Mouse (Mus musculus) intestine, embryonic 15.5 days (tissue): Measurements from ENCODE around the gene Insr. TPM values are rescaled to one million over a fixed set of nuclear protein-coding genes. Genes with fewer than 3 reads are reported as not detected.
A peak's percentile ranks its signal among the peaks of the same experiment; 100 is the strongest.

ENCODE experiments used
- ATAC-seq: fragments of 200-750 bp; cut with Nextera tagmentation; 2 replicates; pipeline ENCODE4 v1.8.0; 2017; ENCODE audit warnings: moderate TSS enrichment, moderate library complexity
- H3K27ac ChIP-seq: fragments of 300-500 bp; sonication (generic); 2 replicates; pipeline ENCODE4 v1.5.1; 2015; ENCODE audit warnings: mild to moderate bottlenecking, inconsistent platforms
- H3K27me3 ChIP-seq: fragments of 300-500 bp; sonication (generic); replicated peaks from 2 replicates; pipeline ENCODE4 v1.6.1; 2015; ENCODE audit warnings: inconsistent platforms
- H3K36me3 ChIP-seq: fragments of 300-500 bp; sonication (generic); 2 replicates; pipeline ENCODE4 v1.6.1; 2015; ENCODE audit warnings: inconsistent platforms
- H3K4me1 ChIP-seq: fragments of 300-500 bp; sonication (generic); replicated peaks from 2 replicates; pipeline ENCODE4 v1.6.1; 2015; ENCODE audit warnings: inconsistent platforms
- H3K4me2 ChIP-seq: fragments of 300-500 bp; sonication (generic); replicated peaks from 2 replicates; pipeline ENCODE4 v1.6.1; 2015; ENCODE audit warnings: mild to moderate bottlenecking, inconsistent platforms
- H3K4me3 ChIP-seq: fragments of 300-500 bp; sonication (generic); replicated peaks from 2 replicates; pipeline ENCODE4 v1.5.1; 2015; ENCODE audit warnings: inconsistent platforms
- H3K9ac ChIP-seq: fragments of 300-500 bp; sonication (generic); 2 replicates; pipeline ENCODE4 v1.6.1; 2015; ENCODE audit warnings: inconsistent platforms
- H3K9me3 ChIP-seq: fragments of 300-500 bp; sonication (generic); 2 replicates; pipeline ENCODE4 v1.6.1; 2016; ENCODE audit warnings: inconsistent platforms
- WGBS: fragments of 180-500 bp; shearing (Covaris S2); methylation state at CpG from one replicate; pipeline ENCODE4 v1.1.7; 2015; 5-methylcytosine and 5-hydroxymethylcytosine counted together
- polyA plus RNA-seq: library from polyadenylated mRNA; unstranded; fragments of >200 nt; fragmentation: Nextera tagmentation; extraction: Ambion mirVana; gene quantifications from 2 replicates; pipeline ENCODE4 v1.2.1, GENCODE M21; 2015

Gene Insr
- polyA plus RNA-seq, 1 experiment from 2014 or later, result 31.8 TPM

DNA sequence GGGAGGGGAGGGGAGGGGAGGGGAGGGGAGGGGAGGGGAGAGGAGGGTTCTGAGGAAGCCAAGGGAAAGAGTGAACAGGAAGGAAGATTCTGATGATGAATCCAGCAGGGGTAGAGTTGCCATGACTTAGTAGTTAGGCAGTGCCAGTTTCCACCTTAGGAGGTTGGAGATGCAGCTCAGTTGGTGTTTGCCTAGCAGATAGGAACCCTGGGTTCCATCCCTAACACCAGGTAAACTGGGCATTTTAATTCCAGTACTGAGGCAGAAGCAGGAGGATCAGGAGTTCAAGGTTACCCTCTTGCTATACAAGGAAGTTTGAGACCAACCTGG lies 56.8 kb downstream of the Insr start:
- Histone ChIP-seq H3K4me2 (no peak overlapping the region), H3K9ac (no peak overlapping the region), H3K4me1 (peaks cover 18% of the 10 kb centered on the region; the same call in 1 of the 2 replicates), H3K36me3 (no peaks in the 10 kb centered on the region), H3K27ac (0 out of 2 replicates have a peak overlapping the region, but pooled peaks have one; percentile 14), H3K27me3 (no peaks in the 10 kb centered on the region), H3K9me3 (no peaks in the 10 kb centered on the region), H3K4me3 (no peak overlapping the region)
- ATAC-seq, result no peak

GRCm38 (mm10) chr8:3221960-3222635 lies 57.3 kb downstream of the Insr start:
- no peaks in the 10 kb centered on the region for H3K27me3 ChIP-seq
- no peak for ATAC-seq
- peak overlapping the region; percentile 84 for H3K4me2 ChIP-seq
- peak overlapping the region; percentile 55 for H3K4me3 ChIP-seq
- peak overlapping the region; percentile 89 for H3K27ac ChIP-seq
- peak overlapping the region; percentile 67; the same call in 1 of the 2 replicates for H3K9ac ChIP-seq
- H3K36me3 ChIP-seq, result no peaks in the 10 kb centered on the region
- H3K4me1 ChIP-seq, result peaks cover 18% of the 10 kb centered on the region; the same call in 1 of the 2 replicates
- 64% methylated on average over 6 of the region's 6 CpGs for WGBS
- H3K9me3 ChIP-seq, result no peaks in the 10 kb centered on the region

GRCm38 (mm10) chr8:3221047-3221959 lies 58.1 kb downstream of the Insr start:
- Histone ChIP-seq H3K36me3 (no peaks in the 10 kb centered on the region), H3K4me3 (peak overlapping the region; percentile 55), H3K9me3 (no peaks in the 10 kb centered on the region), H3K4me2 (peak overlapping the region; percentile 84), H3K4me1 (peaks cover 24% of the 10 kb centered on the region), H3K27me3 (no peaks in the 10 kb centered on the region), H3K27ac (peak overlapping the region; percentile 89), H3K9ac (peak overlapping the region; percentile 67)
- 1% methylated on average over 43 of the region's 43 CpGs for WGBS
- ATAC-seq, result peak; percentile 98

- WGBS, result 3% methylated on average over 9 of the region's 9 CpGs
- ATAC-seq, result peak; percentile 54
Observed at GRCm38 (mm10) chr8:3220502-3220901, 58.9 kb downstream of the Insr start.

DNA sequence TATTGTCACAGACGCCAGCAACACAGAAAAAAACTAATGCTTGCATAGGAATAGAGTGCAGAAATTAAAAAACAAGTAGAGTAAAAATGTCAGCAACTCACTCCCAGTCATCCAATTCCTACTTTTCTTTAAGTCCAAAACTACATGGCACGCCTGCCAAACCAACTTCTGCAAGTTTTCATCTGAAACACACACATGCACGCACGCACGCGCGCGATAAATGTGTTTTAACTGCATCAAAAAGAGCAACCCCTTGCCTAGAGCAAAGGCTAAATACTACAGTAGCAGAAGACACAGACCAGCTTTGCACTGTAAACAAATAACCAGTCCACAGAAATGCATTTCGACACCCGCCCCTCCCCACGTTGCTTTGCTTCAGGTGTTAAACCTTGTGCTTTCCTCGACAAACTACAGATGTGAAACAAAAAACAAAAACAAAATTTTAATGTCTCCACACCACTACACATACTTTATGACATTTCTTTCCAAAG lies 59.5 kb downstream of the Insr start:
- 74% methylated on average over 12 of the region's 12 CpGs for WGBS

More at GRCm38 (mm10) chr8:3220502-3220901, 58.9 kb downstream of the Insr start:
- Histone ChIP-seq H3K27me3 (no peaks in the 10 kb centered on the region), H3K9ac (peak overlapping the region; percentile 67; the same call in 1 of the 2 replicates), H3K36me3 (no peaks in the 10 kb centered on the region), H3K27ac (peak overlapping the region; percentile 73), H3K4me3 (peak overlapping the region; percentile 55), H3K4me2 (peak overlapping the region; percentile 84), H3K4me1 (peaks cover 28% of the 10 kb centered on the region), H3K9me3 (no peaks in the 10 kb centered on the region)

DNA sequence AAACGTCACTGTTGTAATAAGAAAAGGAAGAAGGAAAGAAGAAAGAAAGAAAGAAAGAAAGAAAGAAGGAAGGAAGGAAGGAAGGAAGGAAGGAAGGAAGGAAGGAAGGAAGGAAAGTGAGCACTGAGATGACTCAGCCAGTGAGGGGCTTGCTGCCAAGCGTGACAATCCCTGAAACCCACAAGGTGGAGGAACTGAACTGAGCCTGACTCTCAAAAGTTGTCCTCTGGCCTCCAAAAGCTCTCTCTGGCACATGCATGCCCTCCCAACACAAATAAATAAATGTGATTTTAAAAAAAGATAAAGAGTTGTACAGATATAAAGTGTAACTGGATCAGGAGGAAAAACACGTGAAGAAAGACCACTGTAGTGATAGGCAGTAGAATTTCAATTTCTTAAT lies 60.2 kb downstream of the Insr start:
- Histone ChIP-seq H3K9ac (no peak overlapping the region), H3K4me1 (peaks cover 35% of the 10 kb centered on the region), H3K36me3 (no peaks in the 10 kb centered on the region), H3K9me3 (no peaks in the 10 kb centered on the region), H3K4me2 (no peak overlapping the region), H3K4me3 (no peak overlapping the region), H3K27ac (no peak overlapping the region), H3K27me3 (no peaks in the 10 kb centered on the region)
- 67% methylated on average over 3 of the region's 3 CpGs for WGBS
- ATAC-seq, result no peak

More for the DNA sequence above, 59.5 kb downstream of the Insr start:
- Histone ChIP-seq H3K4me2 (peak overlapping the region; percentile 84; the same call in 1 of the 2 replicates), H3K9me3 (no peaks in the 10 kb centered on the region), H3K4me3 (no peak overlapping the region), H3K36me3 (no peaks in the 10 kb centered on the region), H3K9ac (no peak overlapping the region), H3K27ac (peak overlapping the region; percentile 73), H3K27me3 (no peaks in the 10 kb centered on the region), H3K4me1 (peaks cover 33% of the 10 kb centered on the region)
- no peak for ATAC-seq

- 71% methylated on average over 4 of the region's 4 CpGs for WGBS
- Histone ChIP-seq H3K27me3 (no peaks in the 10 kb centered on the region), H3K4me3 (no peak overlapping the region), H3K4me2 (no peak overlapping the region), H3K4me1 (peaks cover 29% of the 10 kb centered on the region), H3K36me3 (no peaks in the 10 kb centered on the region), H3K9ac (no peak overlapping the region), H3K9me3 (no peaks in the 10 kb centered on the region), H3K27ac (0 out of 2 replicates have a peak overlapping the region, but pooled peaks have one; percentile 32)
- no peak for ATAC-seq
Observed at GRCm38 (mm10) chr8:3216541-3217092, 62.8 kb downstream of the Insr start.

- no peaks in the 10 kb centered on the region for H3K9me3 ChIP-seq
- no peak overlapping the region for H3K4me3 ChIP-seq
- H3K27me3 ChIP-seq, result no peaks in the 10 kb centered on the region
- 0 out of 2 replicates have a peak overlapping the region, but pooled peaks have one; percentile 9 for H3K4me2 ChIP-seq
- peak overlapping the region; percentile 72; the same call in 1 of the 2 replicates for H3K27ac ChIP-seq
- H3K36me3 ChIP-seq, result no peaks in the 10 kb centered on the region
- no peak overlapping the region for H3K9ac ChIP-seq
- peaks cover 26% of the 10 kb centered on the region for H3K4me1 ChIP-seq
- peak; percentile 75 for ATAC-seq
Observed at GRCm38 (mm10) chr8:3215561-3215960, 63.9 kb downstream of the Insr start.

GRCm38 (mm10) chr8:3214601-3215000 lies 64.8 kb downstream of the Insr start:
- ATAC-seq, result no peak
- no peak overlapping the region for H3K27ac ChIP-seq
- no peak overlapping the region for H3K9ac ChIP-seq
- H3K36me3 ChIP-seq, result no peaks in the 10 kb centered on the region
- no peak overlapping the region for H3K4me3 ChIP-seq
- 88% methylated on average over 1 of the region's 1 CpGs for WGBS
- H3K4me2 ChIP-seq, result no peak overlapping the region
- peaks cover 18% of the 10 kb centered on the region for H3K4me1 ChIP-seq
- H3K27me3 ChIP-seq, result no peaks in the 10 kb centered on the region
- no peaks in the 10 kb centered on the region for H3K9me3 ChIP-seq

DNA sequence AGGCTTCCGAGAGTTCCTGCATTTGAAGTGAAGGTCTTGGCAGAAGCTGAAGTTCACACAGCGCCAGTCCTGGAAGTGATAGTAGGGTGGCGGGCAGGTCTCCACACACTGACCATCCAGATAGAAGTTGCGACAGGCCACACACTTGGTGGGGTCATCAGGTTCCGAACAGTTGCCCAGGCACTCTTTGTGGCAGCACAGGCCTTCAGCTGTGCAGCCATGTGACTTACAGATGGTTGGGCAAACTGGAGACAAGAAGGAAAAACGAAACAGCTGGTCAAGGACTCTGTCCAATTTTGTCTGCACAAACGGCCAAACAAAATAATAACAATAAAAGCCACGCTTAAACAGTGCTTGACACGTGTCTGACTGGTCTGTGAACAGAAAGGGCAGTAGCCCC lies 68.0 kb downstream of the Insr start:
- H3K4me3 ChIP-seq, result no peak overlapping the region
- WGBS, result 69% methylated on average over 9 of the region's 9 CpGs
- H3K9me3 ChIP-seq, result no peaks in the 10 kb centered on the region
- no peak overlapping the region for H3K4me2 ChIP-seq
- no peak for ATAC-seq
- H3K27me3 ChIP-seq, result no peaks in the 10 kb centered on the region
- peaks cover 13% of the 10 kb centered on the region for H3K4me1 ChIP-seq
- no peak overlapping the region for H3K9ac ChIP-seq
- H3K36me3 ChIP-seq, result 0 out of 2 replicates have a peak, but pooled peaks cover 3% of the 10 kb centered on the region
- H3K27ac ChIP-seq, result no peak overlapping the region

DNA sequence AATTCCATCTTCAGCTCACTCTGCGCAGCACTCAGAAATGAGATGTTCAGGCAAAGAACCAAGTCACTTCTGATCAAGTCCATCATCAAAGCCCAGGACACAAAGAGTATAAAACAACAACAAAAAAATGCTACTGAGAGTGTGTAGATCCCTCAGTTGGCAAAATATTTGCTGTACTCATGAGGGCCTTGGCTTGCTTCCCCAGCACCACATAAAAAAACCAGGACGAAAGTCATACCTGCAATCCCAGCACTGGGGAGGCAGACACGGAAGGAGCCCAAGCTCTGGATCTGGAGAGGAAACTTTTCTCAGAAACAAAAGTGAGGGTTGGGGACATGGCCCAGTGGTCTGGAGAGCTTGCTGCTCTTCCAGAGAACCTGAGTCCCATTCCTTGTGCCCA lies 69.5 kb downstream of the Insr start:
- 0 out of 2 replicates have a peak, but pooled peaks cover 3% of the 10 kb centered on the region for H3K36me3 ChIP-seq
- ATAC-seq, result no peak
- 93% methylated on average over 3 of the region's 3 CpGs for WGBS
- no peaks in the 10 kb centered on the region for H3K9me3 ChIP-seq
- H3K4me2 ChIP-seq, result no peak overlapping the region
- no peaks in the 10 kb centered on the region for H3K27me3 ChIP-seq
- no peak overlapping the region for H3K9ac ChIP-seq
- no peak overlapping the region for H3K4me3 ChIP-seq
- no peak overlapping the region; the same call in 1 of the 2 replicates for H3K27ac ChIP-seq
- H3K4me1 ChIP-seq, result peaks cover 2% of the 10 kb centered on the region

- H3K36me3 ChIP-seq, result 0 out of 2 replicates have a peak, but pooled peaks cover 3% of the 10 kb centered on the region
- no peak overlapping the region for H3K9ac ChIP-seq
- no peak overlapping the region for H3K27ac ChIP-seq
- WGBS, result 20% methylated on average over 3 of the region's 3 CpGs
- H3K4me1 ChIP-seq, result no peaks in the 10 kb centered on the region
- no peaks in the 10 kb centered on the region for H3K9me3 ChIP-seq
- no peak for ATAC-seq
- no peak overlapping the region for H3K4me2 ChIP-seq
- no peak overlapping the region for H3K4me3 ChIP-seq
- H3K27me3 ChIP-seq, result no peaks in the 10 kb centered on the region
Observed at GRCm38 (mm10) chr8:3209268-3209667, 70.1 kb downstream of the Insr start.
